21 mouse cellular contexts compared by ENCODE assay signal in the genomic region with DNA sequence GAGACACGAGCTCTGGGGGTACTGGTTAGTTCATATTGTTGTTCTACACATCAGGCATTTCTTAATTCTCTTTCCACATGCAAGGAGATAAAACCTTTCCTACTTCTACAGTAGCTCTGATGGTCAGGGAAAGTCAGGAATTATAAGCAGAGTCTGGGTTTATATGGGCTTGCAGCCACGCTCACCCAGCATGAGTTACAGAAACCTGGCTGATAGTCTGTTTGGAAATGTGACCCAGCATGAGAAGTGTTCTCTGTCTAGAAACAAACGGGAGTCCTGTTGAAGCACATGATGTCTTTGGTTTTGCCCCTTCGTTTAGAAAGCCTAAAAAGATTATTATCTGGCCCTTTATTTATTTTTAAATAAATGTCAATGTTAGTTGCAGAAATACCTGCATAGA.
DNase-seq lines count a peak whose midpoint lies in the region; ATAC-seq and TF ChIP-seq lines count a peak whose summit lies in the region.
"Had no signal": no experiment of that assay in that cellular context is flagged by ENCODE, and none has a peak within 500 bp of the region (broad histone marks: within the 10 kb centered on the region; RNA-seq: fewer than 3 reads in every experiment).

No protein-coding gene starts in this region.

- no peak for ATAC-seq in lung, embryonic 15.5 days (ENCODE audit: borderline replicate concordance, extremely low read depth, low FRiP score, low TSS enrichment)
- ATAC-seq in lung, postnatal 0 days: no peak
- no peak for ATAC-seq in midbrain, embryonic 11.5 days (ENCODE audit: low FRiP score)
- ATAC-seq: activated CD4-positive, CD25-positive, alpha-beta regulatory T cell, adult 4 months; CD4-positive, CD25-positive, alpha-beta regulatory T cell, adult 4 months; forebrain, embryonic 15.5 days; forebrain, postnatal 0 days; Patski had no signal

- no peaks in the 10 kb centered on the region for H3K9me3 ChIP-seq in lung, embryonic 15.5 days
- H3K9me3 ChIP-seq in lung, postnatal 0 days (ENCODE audit: low read length): no peaks in the 10 kb centered on the region
- no peaks in the 10 kb centered on the region for H3K9me3 ChIP-seq in midbrain, embryonic 11.5 days (ENCODE audit: control insufficient read depth, low read length)
- no peaks in the 10 kb centered on the region for H3K9me3 ChIP-seq in midbrain, embryonic 10.5 days (replicated peaks)
- H3K9me3 ChIP-seq: embryonic facial prominence, embryonic 10.5 days; embryonic facial prominence, embryonic 12.5 days; forebrain, embryonic 13.5 days; forebrain, embryonic 15.5 days had no signal

- H3K27ac ChIP-seq in lung, embryonic 15.5 days: peak overlapping the region; percentile 66; the same call in 1 of the 2 replicates
- no peak overlapping the region for H3K27ac ChIP-seq in lung, postnatal 0 days (ENCODE audit: low read length)
- no peak overlapping the region for H3K27ac ChIP-seq in midbrain, embryonic 11.5 days (ENCODE audit: low read depth, low read length)
- H3K27ac ChIP-seq in midbrain, embryonic 10.5 days (replicated peaks): no peak overlapping the region
- H3K27ac ChIP-seq: embryonic facial prominence, embryonic 10.5 days; embryonic facial prominence, embryonic 12.5 days; forebrain, embryonic 13.5 days; forebrain, embryonic 15.5 days had no signal

- peak; percentile 52 to 58 for DNase-seq in cerebellum, postnatal 10 days
- DNase-seq in cerebellum, postnatal 36 days: no peak
- no peak for DNase-seq in lung, postnatal 0 days (ENCODE audit: low spot score)
- DNase-seq in midbrain, embryonic 11.5 days (ENCODE audit: low spot score, missing footprints): peak; percentile 19
- no peak for DNase-seq in midbrain, embryonic 10.5 days (ENCODE audit: low spot score)
- DNase-seq: adrenal gland, adult 8-10 months; B cell, adult 2 months; cerebellum, adult 11-12 months; cerebellum, adult 2 months; cerebellum, adult 9-10 months; forebrain, postnatal 0 days had no signal

- no peaks in the 10 kb centered on the region for H3K27me3 ChIP-seq in lung, embryonic 15.5 days
- H3K27me3 ChIP-seq in lung, postnatal 0 days (replicated peaks; ENCODE audit: insufficient read depth, low read length): no peaks in the 10 kb centered on the region
- no peaks in the 10 kb centered on the region for H3K27me3 ChIP-seq in midbrain, embryonic 11.5 days (ENCODE audit: control insufficient read depth, insufficient read depth, low read length)
- no peaks in the 10 kb centered on the region for H3K27me3 ChIP-seq in midbrain, embryonic 10.5 days (ENCODE audit: low read depth, poor library complexity, severe bottlenecking)
- H3K27me3 ChIP-seq: CH12.LX; embryonic facial prominence, embryonic 12.5 days; forebrain, embryonic 13.5 days; forebrain, embryonic 15.5 days; Patski had no signal

- H3K9ac ChIP-seq in lung, embryonic 15.5 days: no peak overlapping the region
- no peak overlapping the region for H3K9ac ChIP-seq in lung, postnatal 0 days (replicated peaks; ENCODE audit: low read depth)
- H3K9ac ChIP-seq in midbrain, embryonic 11.5 days (ENCODE audit: low read length): no peak overlapping the region
- H3K9ac ChIP-seq: embryonic facial prominence, embryonic 12.5 days; forebrain, embryonic 13.5 days; forebrain, embryonic 15.5 days; forebrain, postnatal 0 days had no signal

- TF ChIP-seq EP300 in lung, postnatal 0 days (IDR thresholded peaks at IDR 0.05): no peak

- TF ChIP-seq CTCF in lung, postnatal 0 days (IDR thresholded peaks at IDR 0.05): no peak

- no peaks in the 10 kb centered on the region for H3K36me3 ChIP-seq in lung, embryonic 15.5 days
- no peaks in the 10 kb centered on the region for H3K36me3 ChIP-seq in lung, postnatal 0 days (ENCODE audit: insufficient read depth, low read length)
- no peaks in the 10 kb centered on the region for H3K36me3 ChIP-seq in midbrain, embryonic 11.5 days (ENCODE audit: control insufficient read depth, insufficient read depth, low read length)
- H3K36me3 ChIP-seq in midbrain, embryonic 10.5 days: no peaks in the 10 kb centered on the region
- H3K36me3 ChIP-seq: embryonic facial prominence, embryonic 10.5 days; embryonic facial prominence, embryonic 12.5 days; forebrain, embryonic 15.5 days; G1E had no signal

- no peak overlapping the region for H3K4me3 ChIP-seq in lung, embryonic 15.5 days
- H3K4me3 ChIP-seq in lung, postnatal 0 days (ENCODE audit: low read depth, low read length): no peak overlapping the region
- H3K4me3 ChIP-seq in midbrain, embryonic 11.5 days (ENCODE audit: low read depth, low read length): no peak overlapping the region
- no peak overlapping the region for H3K4me3 ChIP-seq in midbrain, embryonic 10.5 days
- H3K4me3 ChIP-seq: embryonic facial prominence, embryonic 10.5 days; embryonic facial prominence, embryonic 12.5 days; forebrain, embryonic 13.5 days; forebrain, embryonic 15.5 days had no signal

- WGBS in lung, embryonic 15.5 days: 37% methylated on average over 4 of the region's 4 CpGs
- 43% methylated on average over 4 of the region's 4 CpGs for WGBS in lung, postnatal 0 days
- WGBS in midbrain, embryonic 11.5 days: 75% methylated on average over 4 of the region's 4 CpGs
- 72% methylated on average over 4 of the region's 4 CpGs for WGBS in midbrain, embryonic 10.5 days

- H3K4me1 ChIP-seq in lung, embryonic 15.5 days: peaks cover 12% of the 10 kb centered on the region
- no peaks in the 10 kb centered on the region for H3K4me1 ChIP-seq in lung, postnatal 0 days (ENCODE audit: insufficient read depth, low read depth, low read length)
- H3K4me1 ChIP-seq in midbrain, embryonic 11.5 days (ENCODE audit: control insufficient read depth, insufficient read depth, low read length): no peaks in the 10 kb centered on the region
- H3K4me1 ChIP-seq in midbrain, embryonic 10.5 days: 0 out of 2 replicates have a peak, but pooled peaks cover 2% of the 10 kb centered on the region
- H3K4me1 ChIP-seq: embryonic facial prominence, embryonic 10.5 days; embryonic facial prominence, embryonic 12.5 days; forebrain, embryonic 13.5 days; forebrain, embryonic 15.5 days had no signal

- H3K4me2 ChIP-seq in lung, embryonic 15.5 days: no peak overlapping the region
- H3K4me2 ChIP-seq in lung, postnatal 0 days (replicated peaks; ENCODE audit: low read depth, low read length): no peak overlapping the region
- no peak overlapping the region for H3K4me2 ChIP-seq in midbrain, embryonic 11.5 days
- H3K4me2 ChIP-seq: embryonic facial prominence, embryonic 12.5 days; forebrain, embryonic 13.5 days; forebrain, embryonic 15.5 days had no signal

Comparison
In these comparisons a context has a peak if more than half of its experiments do, and no peak if none do; other contexts are left out.
1. DNase-seq: peak in cerebellum, postnatal 10 days (2 of 2) and midbrain, embryonic 11.5 days (single experiment); none in cerebellum, postnatal 36 days (0 of 2), lung, postnatal 0 days (single experiment) and midbrain, embryonic 10.5 days (single experiment).